Mouse (Mus musculus) CH12.LX (cell line): ENCODE results near the gene Ppp2r5c.

Source experiments
- CTCF ChIP-seq, 2 experiments: IDR thresholded peaks in 1 of 2; conservative IDR thresholded peaks in 1 of 2; 2 replicates each; pipeline ENCODE4 v1.5.1; 2011 to 2012; ENCODE audit warnings: low read depth in 2 of 2, low read length in 2 of 2, improper control_type of control experiment in 1 of 2, inconsistent platforms in 1 of 2, mild to moderate bottlenecking in 1 of 2, moderate library complexity in 1 of 2
- EP300 ChIP-seq: IDR thresholded peaks from 2 replicates; pipeline ENCODE4 v1.6.1; 2011; ENCODE audit warnings: low read length, improper control_type of control experiment
- GABPA ChIP-seq: IDR thresholded peaks from 2 replicates; pipeline ENCODE4 v1.6.1; 2012; ENCODE audit warnings: low read depth, low read length, improper control_type of control experiment, inconsistent platforms; ENCODE audit not compliant: insufficient replicate concordance
- MAZ ChIP-seq: IDR thresholded peaks from 2 replicates; pipeline ENCODE4 v1.6.1; 2012; ENCODE audit warnings: low read depth, mild to moderate bottlenecking, inconsistent platforms, low read length, improper control_type of control experiment, moderate library complexity
- POLR2AphosphoS2 ChIP-seq: IDR thresholded peaks from 2 replicates; pipeline ENCODE4 v1.6.1; 2011; ENCODE audit warnings: low read depth, low read length, improper control_type of control experiment
- RCOR1 ChIP-seq: conservative IDR thresholded peaks from 2 replicates; pipeline ENCODE4 v1.6.1; 2012; ENCODE audit warnings: low read depth, mild to moderate bottlenecking, inconsistent platforms, low read length, improper control_type of control experiment
- ZNF384 ChIP-seq: IDR thresholded peaks from 2 replicates; pipeline ENCODE4 v1.6.1; 2012; ENCODE audit warnings: low read depth, low read length, improper control_type of control experiment, inconsistent platforms

DNA sequence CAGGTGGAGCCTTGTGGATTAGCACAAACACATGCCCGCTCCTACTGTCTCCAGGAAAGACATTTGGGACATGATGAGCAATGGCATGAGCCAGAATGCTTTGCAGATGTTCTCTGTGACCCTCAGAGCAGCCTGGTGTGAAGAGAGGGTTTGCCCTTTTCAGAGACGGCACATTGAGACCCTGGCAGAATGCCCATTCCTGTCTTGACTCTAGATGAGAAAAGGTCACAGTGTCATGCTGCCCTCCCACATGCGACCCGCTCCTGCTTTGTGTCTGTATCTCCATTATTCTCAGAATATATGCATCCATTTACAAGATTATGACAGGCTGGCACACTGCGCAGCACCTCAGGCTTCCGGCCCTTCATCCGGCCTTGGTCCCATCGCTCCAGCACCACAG lies 94.1 kb downstream of the Ppp2r5c start:
- TF ChIP-seq GABPA (no peak), MAZ (no peak), CTCF (conservative IDR thresholded peaks at IDR 0.05 in 1 of 2, IDR thresholded peaks at IDR 0.05 in 1 of 2; ENCODE audit: low read depth in 2 of 2, low read length in 2 of 2) (no peak), RCOR1 (no peak), ZNF384 (no peak), POLR2AphosphoS2 (no peak), EP300 (no peak)
